Mouse (Mus musculus): ENCODE data around the gene Eno2.
"Not testable (repeated sequence)": the region's sequence is repeated elsewhere in the genome, so short reads cannot be mapped to it uniquely, and the experiment has no call there.

Gene Eno2

GRCm38 (mm10) chr6:124805341-124806321 is 36.2 kb upstream of the Eno2 start:
- peak; percentile 99 for DNase-seq

DNA sequence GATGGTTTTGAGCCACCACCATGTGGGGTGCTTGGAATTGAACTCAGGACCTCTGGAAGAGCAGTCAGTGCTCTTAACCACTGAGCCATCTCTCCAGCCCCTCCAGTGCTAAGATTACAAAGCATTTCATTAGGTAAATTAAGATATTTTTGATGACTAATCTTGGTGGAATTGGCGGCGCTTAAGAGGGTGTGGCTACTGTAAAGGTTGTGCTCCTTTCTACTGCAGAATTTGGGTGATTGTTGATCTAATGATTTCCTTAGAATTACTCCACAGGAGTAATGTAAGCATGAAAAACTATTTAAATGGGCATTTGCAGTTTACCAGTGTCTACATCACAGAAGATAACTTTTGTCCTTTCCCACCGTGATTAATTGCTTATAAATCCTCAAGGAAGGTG is 34.9 kb upstream of the Eno2 start:
- no peak for DNase-seq

- not testable (repeated sequence) for DNase-seq
These were observed 34.2 kb upstream of the Eno2 start for GRCm38 (mm10) chr6:124803691-124804090.

GRCm38 (mm10) chr6:124803061-124803460 is 33.6 kb upstream of the Eno2 start:
- DNase-seq: no peak

DNA sequence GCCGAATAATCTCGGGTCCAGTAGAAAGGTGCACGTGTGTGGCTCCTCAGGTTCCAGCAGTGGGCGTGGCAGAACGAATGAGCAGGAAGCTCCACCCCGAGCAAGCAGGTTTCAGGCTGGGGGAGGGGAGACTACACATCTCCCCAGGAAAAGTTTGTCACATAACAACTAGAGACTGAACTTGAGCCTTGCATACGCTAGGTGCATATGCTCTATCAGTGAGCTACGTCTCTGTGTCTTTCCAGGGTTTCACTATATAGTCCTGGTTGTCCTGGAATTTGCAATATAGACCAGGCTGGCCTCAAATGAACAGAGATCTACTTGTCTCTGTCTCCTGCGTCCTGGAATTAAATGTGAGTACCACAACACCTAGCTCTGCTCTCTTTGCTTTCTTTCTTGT is 32.9 kb upstream of the Eno2 start:
- not testable (repeated sequence) for DNase-seq

DNA sequence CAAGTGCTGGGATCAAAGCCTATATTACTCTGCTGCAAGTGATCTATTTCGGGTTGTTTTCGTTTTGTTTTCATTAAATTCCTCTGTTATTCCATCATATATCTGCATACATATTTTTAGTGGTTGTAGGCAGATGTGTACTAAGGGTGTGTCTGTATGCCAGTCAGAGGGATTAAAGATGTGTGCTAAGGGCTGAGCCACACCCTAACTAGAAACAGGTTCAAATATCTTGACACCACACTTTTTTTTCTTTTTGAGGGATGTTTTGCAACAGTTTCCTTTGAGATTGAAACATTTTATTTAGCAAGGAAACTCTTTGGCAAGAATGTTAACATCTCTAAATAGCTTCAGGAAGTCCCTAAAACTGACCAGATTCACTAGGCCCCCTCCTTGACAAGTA is 26.7 kb upstream of the Eno2 start:
- DNase-seq: no peak

GRCm38 (mm10) chr6:124795781-124796180 is 26.3 kb upstream of the Eno2 start:
- DNase-seq: peak; percentile 62 to 79

- peak; percentile 58 to 63 for DNase-seq
These were observed 22.4 kb upstream of the Eno2 start for GRCm38 (mm10) chr6:124791911-124792310.

GRCm38 (mm10) chr6:124790121-124790520 is 20.6 kb upstream of the Eno2 start:
- DNase-seq: no peak

GRCm38 (mm10) chr6:124789519-124789918 is 20.0 kb upstream of the Eno2 start:
- DNase-seq: no peak

GRCm38 (mm10) chr6:124787722-124788121 is 18.2 kb upstream of the Eno2 start:
- DNase-seq: no peak

GRCm38 (mm10) chr6:124786756-124787420 is 17.4 kb upstream of the Eno2 start:
- DNase-seq: peak; percentile 50 to 63

DNA sequence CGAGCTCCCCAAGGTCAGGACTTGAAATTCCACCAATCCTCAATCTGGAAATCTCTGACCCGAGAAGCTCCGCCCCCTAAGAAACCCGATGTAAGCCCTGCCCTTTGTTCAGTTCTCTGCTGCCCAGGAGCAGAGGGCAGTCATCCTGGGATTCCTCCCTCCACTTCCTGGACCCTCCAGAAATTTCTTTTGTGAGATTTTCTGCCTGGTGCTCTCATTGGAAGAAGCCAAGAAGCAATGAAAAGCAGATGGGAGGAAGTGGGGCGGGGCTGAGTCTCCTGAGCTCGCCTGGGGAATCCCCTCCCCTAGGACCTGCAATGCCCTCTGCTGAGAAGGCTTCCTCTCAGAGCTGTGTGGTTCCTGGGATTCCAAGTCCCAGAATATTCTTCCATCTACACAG is 13.0 kb upstream of the Eno2 start:
- DNase-seq: peak in 1 of 2 experiments; percentile 66

- no peak for DNase-seq
These were observed 11.4 kb upstream of the Eno2 start for GRCm38 (mm10) chr6:124780917-124781316.

DNA sequence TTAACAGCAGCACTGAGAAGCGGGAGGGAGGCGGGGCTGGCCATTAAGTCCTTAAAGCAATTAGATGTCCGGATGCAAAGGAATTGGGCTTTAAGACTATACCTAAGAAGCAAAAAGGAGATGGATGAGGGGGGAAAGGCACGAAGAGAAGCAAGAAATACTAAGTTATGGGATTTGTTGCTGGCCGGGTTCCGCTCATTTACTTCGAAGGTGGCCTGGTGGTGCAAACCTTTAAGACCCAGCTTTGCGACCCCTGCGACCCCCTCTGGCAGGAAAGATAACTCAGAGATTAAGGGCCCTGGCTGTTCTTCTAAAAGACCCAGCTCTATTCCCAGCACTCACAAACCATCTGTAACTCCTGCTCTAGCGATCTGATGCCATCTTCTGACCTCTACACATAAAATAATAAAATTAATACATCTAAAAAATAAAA is 10.5 kb upstream of the Eno2 start:
- DNase-seq: peak in 1 of 2 experiments; percentile 60

DNA sequence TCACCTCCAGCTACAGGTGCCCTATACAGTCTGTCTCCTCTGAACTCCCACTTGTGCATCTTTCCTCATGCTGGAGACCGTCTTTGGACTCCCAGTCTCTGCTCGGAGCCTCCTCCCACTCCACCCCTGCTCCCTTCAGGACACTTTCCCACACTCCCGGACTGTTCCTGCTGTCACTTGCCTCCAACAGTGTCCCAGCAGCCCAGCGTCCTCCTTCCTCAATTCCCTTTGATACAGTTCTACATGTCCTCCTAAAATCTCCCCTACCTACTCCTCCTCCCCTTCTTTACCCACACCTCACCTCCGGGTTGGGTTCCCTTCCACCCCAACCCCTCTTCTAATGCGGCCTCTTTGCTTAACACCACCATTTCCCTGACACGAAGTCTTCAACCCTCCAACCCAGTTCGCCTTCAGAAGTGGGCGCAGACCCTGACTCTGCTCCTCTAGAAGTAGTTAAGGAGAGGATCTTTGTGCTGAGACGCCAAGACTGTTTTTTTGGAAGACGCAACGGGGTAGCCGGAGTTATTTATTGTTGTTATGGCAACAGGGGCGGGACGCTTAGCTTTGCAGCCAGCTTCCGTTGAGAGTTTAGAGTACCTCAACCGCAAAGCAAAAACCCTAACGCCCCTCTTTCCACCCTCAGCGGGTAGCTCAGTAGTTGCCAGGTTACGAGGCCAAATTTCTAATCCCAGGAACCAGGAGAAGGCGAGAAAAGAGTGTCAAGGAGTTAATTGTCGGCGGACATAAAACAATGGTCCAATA is 9.9 kb upstream of the Eno2 start, which contains the start of gene Lrrc23:
TSS of gene Lrrc23 (minus strand) at position 506 of the 762 bp plus-strand sequence.
- peak; percentile 53 to 62 for DNase-seq

- DNase-seq: no peak
These were observed 1.0 kb upstream of the Eno2 start for GRCm38 (mm10) chr6:124770511-124770910.

DNA sequence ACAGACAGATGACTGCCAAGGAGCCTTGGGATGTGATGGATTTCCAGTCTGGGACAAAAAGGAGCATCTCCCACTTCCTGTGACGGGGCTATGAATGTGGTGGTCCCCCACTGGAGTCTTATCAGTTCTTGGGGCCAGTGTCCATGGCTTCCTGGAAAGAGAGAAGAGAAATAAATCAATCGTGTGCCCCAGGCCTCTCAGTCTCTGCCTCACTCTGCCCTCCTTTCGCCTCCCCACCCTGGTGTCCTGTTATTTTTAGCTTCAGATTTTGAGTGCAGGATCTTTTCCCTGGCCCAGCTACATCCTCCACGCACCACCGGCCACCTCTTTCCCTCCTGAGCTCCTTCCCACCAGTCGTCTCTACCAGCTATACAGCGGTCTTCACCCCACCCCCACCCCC is 540 bp upstream of the Eno2 start:
- no peak for DNase-seq

- DNase-seq: no peak
These were observed 799 bp downstream of the Eno2 start for GRCm38 (mm10) chr6:124768704-124769044.

GRCm38 (mm10) chr6:124767920-124768703 is 1.4 kb downstream of the Eno2 start:
- no peak for DNase-seq

GRCm38 (mm10) chr6:124767536-124767919 is 1.9 kb downstream of the Eno2 start:
- no peak for DNase-seq

DNA sequence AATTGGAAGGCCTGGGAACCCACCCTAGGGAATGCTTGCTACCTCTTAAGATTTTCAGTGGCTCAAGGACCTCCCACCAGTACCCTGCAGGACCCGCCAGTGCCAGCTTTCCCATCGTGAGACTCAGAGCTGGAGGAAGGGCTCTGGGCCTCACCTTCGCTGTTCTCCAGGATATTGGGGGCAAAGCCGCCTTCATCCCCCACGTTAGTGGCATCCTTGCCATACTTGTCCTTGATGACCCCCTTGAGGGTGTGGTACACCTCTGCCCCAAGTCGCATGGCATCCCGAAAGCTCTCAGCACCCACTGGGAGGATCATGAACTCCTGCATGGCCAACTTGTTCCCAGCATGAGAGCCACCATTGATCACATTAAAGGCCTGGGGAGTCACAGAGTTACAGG is 3.5 kb downstream of the Eno2 start:
- no peak for DNase-seq

Measured in kidney, postnatal 36 days (tissue).